Mouse (Mus musculus) bone marrow macrophage, adult 2 months (primary cell): ENCODE measurements around the gene Tmem159. TPM values are rescaled to one million over a fixed set of nuclear protein-coding genes. Genes with fewer than 3 reads are reported as not detected.

Experiments used
- H3K27ac ChIP-seq: 2 replicates; pipeline ENCODE4 v1.5.1; 2012; ENCODE audit warnings: low read depth, low read length; ENCODE audit not compliant: insufficient read depth
- H3K4me1 ChIP-seq: 2 replicates; pipeline ENCODE4 v1.6.1; 2012; ENCODE audit warnings: low read length; ENCODE audit not compliant: control insufficient read depth, insufficient read depth
- H3K4me3 ChIP-seq: 2 replicates; pipeline ENCODE4 v1.5.1; 2012; ENCODE audit warnings: mild to moderate bottlenecking, low read length, moderate library complexity; ENCODE audit not compliant: insufficient read depth
- CTCF ChIP-seq: IDR thresholded peaks from 2 replicates; pipeline ENCODE4 v1.5.1; 2012; ENCODE audit warnings: low read depth, mild to moderate bottlenecking, low read length, moderate library complexity
- POLR2A ChIP-seq: IDR thresholded peaks from 2 replicates; pipeline ENCODE4 v1.6.1; 2012; ENCODE audit warnings: mild to moderate bottlenecking, low read depth, low read length, borderline replicate concordance
- polyA plus RNA-seq: library from polyadenylated mRNA; stranded (reverse); fragments of >200 nt; gene quantifications from 2 replicates; pipeline ENCODE4 v1.2.4, GENCODE M21; 2012; ENCODE audit not compliant: missing spikeins, insufficient read depth, insufficient read length

The Tmem159 gene
- polyA plus RNA-seq, result 30.6 and 33.7 TPM in 2 replicates

- H3K4me1 ChIP-seq, result peaks cover 13% of the 10 kb centered on the region
- H3K27ac ChIP-seq, result peak within 1 kb of the TSS; percentile 52
- H3K4me3 ChIP-seq, result peak within 1 kb of the TSS; percentile 99
- TF ChIP-seq CTCF, result no peak
- no peak; the same call in 1 of the 2 replicates for TF ChIP-seq POLR2A
Observed at GRCm38 (mm10) chr7:120102164-120102972, at the start of gene Tmem159. Tmem159 (plus strand) TSS chr7:120102353.

GRCm38 (mm10) chr7:120054016-120054415, 48.1 kb upstream of the Tmem159 start:
- no peaks in the 10 kb centered on the region for H3K4me1 ChIP-seq
- no peak overlapping the region for H3K27ac ChIP-seq
- TF ChIP-seq CTCF, result no peak
- TF ChIP-seq POLR2A, result no peak
- no peak overlapping the region for H3K4me3 ChIP-seq

- Histone ChIP-seq H3K27ac (no peak overlapping the region), H3K4me1 (no peaks in the 10 kb centered on the region), H3K4me3 (no peak overlapping the region)
- no peak for TF ChIP-seq CTCF
- TF ChIP-seq POLR2A, result no peak
Observed at GRCm38 (mm10) chr7:120055479-120055878, 46.7 kb upstream of the Tmem159 start.

GRCm38 (mm10) chr7:120064045-120064444, 38.1 kb upstream of the Tmem159 start:
- no peak for TF ChIP-seq POLR2A
- TF ChIP-seq CTCF, result no peak

GRCm38 (mm10) chr7:120068114-120068513, 34.0 kb upstream of the Tmem159 start:
- H3K4me3 ChIP-seq, result no peak overlapping the region
- no peak for TF ChIP-seq CTCF
- TF ChIP-seq POLR2A, result no peak
- H3K27ac ChIP-seq, result no peak overlapping the region
- H3K4me1 ChIP-seq, result no peaks in the 10 kb centered on the region

More at GRCm38 (mm10) chr7:120064045-120064444, 38.1 kb upstream of the Tmem159 start:
- H3K27ac ChIP-seq, result no peak overlapping the region
- H3K4me1 ChIP-seq, result no peaks in the 10 kb centered on the region
- no peak overlapping the region for H3K4me3 ChIP-seq

- H3K4me1 ChIP-seq, result no peaks in the 10 kb centered on the region
- no peak overlapping the region for H3K4me3 ChIP-seq
- H3K27ac ChIP-seq, result no peak overlapping the region
- TF ChIP-seq CTCF (no peak), POLR2A (no peak)
Observed at GRCm38 (mm10) chr7:120069164-120069563, 33.0 kb upstream of the Tmem159 start.

- TF ChIP-seq POLR2A (no peak), CTCF (no peak)
- no peaks in the 10 kb centered on the region for H3K4me1 ChIP-seq
- no peak overlapping the region for H3K27ac ChIP-seq
- H3K4me3 ChIP-seq, result no peak overlapping the region
Observed at GRCm38 (mm10) chr7:120080177-120080576, 22.0 kb upstream of the Tmem159 start.

- no peak overlapping the region for H3K4me3 ChIP-seq
- H3K4me1 ChIP-seq, result no peaks in the 10 kb centered on the region
- no peak for TF ChIP-seq CTCF
- TF ChIP-seq POLR2A, result no peak
- H3K27ac ChIP-seq, result no peak overlapping the region
Observed at GRCm38 (mm10) chr7:120093033-120093432, 9.1 kb upstream of the Tmem159 start.

- H3K4me1 ChIP-seq, result no peaks in the 10 kb centered on the region
- H3K27ac ChIP-seq, result no peak overlapping the region
- no peak overlapping the region for H3K4me3 ChIP-seq
- TF ChIP-seq CTCF (no peak), POLR2A (no peak)
Observed at GRCm38 (mm10) chr7:120094216-120094615, 7.9 kb upstream of the Tmem159 start.

GRCm38 (mm10) chr7:120095180-120095579, 7.0 kb upstream of the Tmem159 start, which contains the start of gene Dnah3:
Dnah3 (minus strand) TSS chr7:120095280.
- Histone ChIP-seq H3K4me3 (no peak within 1 kb of the TSS), H3K4me1 (no peaks in the 10 kb centered on the region), H3K27ac (no peak within 1 kb of the TSS)
- TF ChIP-seq CTCF (no peak), POLR2A (no peak)

GRCm38 (mm10) chr7:120097845-120098244, 4.3 kb upstream of the Tmem159 start:
- Histone ChIP-seq H3K4me1 (peaks cover 2% of the 10 kb centered on the region; the same call in 1 of the 2 replicates), H3K4me3 (peak overlapping the region; percentile 43), H3K27ac (no peak overlapping the region)
- TF ChIP-seq POLR2A, result no peak
- peak; percentile 72 for TF ChIP-seq CTCF
